Mouse (Mus musculus) ES-Bruce4 (cell line): ENCODE data around the gene Ccdc170.

Experiments
- CTCF ChIP-seq: IDR thresholded peaks from one replicate; pipeline ENCODE4 v1.8.1; 2011; ENCODE audit warnings: low read depth, low read length
- POLR2A ChIP-seq: IDR thresholded peaks from one replicate; pipeline ENCODE4 v1.8.1; 2011; ENCODE audit warnings: low read length; ENCODE audit not compliant: insufficient read depth

- TF ChIP-seq POLR2A (no peak), CTCF (no peak)
Measured at GRCm38 (mm10) chr10:4523078-4523477, 40.8 kb downstream of the Ccdc170 start.
